Mouse (Mus musculus) limb, embryonic 14.5 days (tissue): ENCODE measurements around the gene Lrrc38. TPM values are rescaled to one million over a fixed set of nuclear protein-coding genes. Genes with fewer than 3 reads are reported as not detected.
A peak's percentile ranks its signal among the peaks of the same experiment; 100 is the strongest.

Experiments
- ATAC-seq: fragments of 200-750 bp; cut with Nextera tagmentation; 2 replicates; pipeline ENCODE4 v1.8.0; 2017; ENCODE audit warnings: low read depth, moderate number of reproducible peaks, moderate TSS enrichment; ENCODE audit not compliant: low FRiP score
- DNase-seq: peaks from one replicate; pipeline ENCODE4 v3.0.0-alpha.2; 2015; ENCODE audit warnings: low spot score
- H3K27ac ChIP-seq: fragments of 300-500 bp; sonication (generic); replicated peaks from 2 replicates; pipeline ENCODE4 v1.5.1; 2014; ENCODE audit warnings: low read depth, mild to moderate bottlenecking, low read length, moderate library complexity, mixed read lengths
- H3K27me3 ChIP-seq: fragments of 300-500 bp; sonication (generic); 2 replicates; pipeline ENCODE4 v1.6.1; 2014; ENCODE audit warnings: low read length, mixed read lengths; ENCODE audit not compliant: control insufficient read depth, insufficient read depth
- H3K36me3 ChIP-seq: fragments of 300-500 bp; sonication (generic); 2 replicates; pipeline ENCODE4 v1.6.1; 2014; ENCODE audit warnings: mild to moderate bottlenecking, low read length, moderate library complexity, mixed read lengths; ENCODE audit not compliant: control insufficient read depth, insufficient read depth
- H3K4me1 ChIP-seq: fragments of 300-500 bp; sonication (generic); 2 replicates; pipeline ENCODE4 v1.6.1; 2014; ENCODE audit warnings: antibody characterized with exemption, low read length, mixed read lengths; ENCODE audit not compliant: control insufficient read depth, insufficient read depth
- H3K4me2 ChIP-seq: fragments of 300-500 bp; sonication (generic); replicated peaks from 2 replicates; pipeline ENCODE4 v1.6.1; 2014; ENCODE audit warnings: low read depth, mild to moderate bottlenecking, low read length, moderate library complexity; ENCODE audit not compliant: severe bottlenecking
- H3K4me3 ChIP-seq: fragments of 300-500 bp; sonication (generic); replicated peaks from 2 replicates; pipeline ENCODE4 v1.5.1; 2014; ENCODE audit warnings: low read length
- H3K9ac ChIP-seq: fragments of 300-500 bp; sonication (generic); 2 replicates; pipeline ENCODE4 v1.6.1; 2014; ENCODE audit warnings: mild to moderate bottlenecking, low read depth, low read length, moderate library complexity; ENCODE audit not compliant: severe bottlenecking
- H3K9me3 ChIP-seq: fragments of 300-500 bp; sonication (generic); 2 replicates; pipeline ENCODE4 v1.6.1; 2016; ENCODE audit warnings: low read length; ENCODE audit not compliant: control insufficient read depth
- POLR2A ChIP-seq: fragments of 200-500 bp; IDR thresholded peaks from 2 replicates; pipeline ENCODE4 v1.8.0; 2012; ENCODE audit warnings: inconsistent platforms, mild to moderate bottlenecking, moderate library complexity, borderline replicate concordance; ENCODE audit not compliant: insufficient read depth, insufficient read length; ENCODE audit errors: extremely low read depth
- WGBS: fragments of 180-500 bp; shearing (Covaris S2); extraction: QIAGEN DNeasy Blood & Tissue Kit; methylation state at CpG from one replicate; pipeline ENCODE4 v1.1.7; 2014; 5-methylcytosine and 5-hydroxymethylcytosine counted together
- polyA plus RNA-seq, 2 experiments: library from polyadenylated mRNA; depleted of rRNA in 1 of 2; stranded (reverse) in 1 of 2; unstranded in 1 of 2; fragments of >200 nt; fragmentation: Nextera tagmentation in 1 of 2; extraction: Ambion mirVana in 1 of 2; gene quantifications; 2 replicates each; pipeline versions ENCODE4 v1.2.1 to v1.2.3; 2012 to 2014

The Lrrc38 gene
- polyA plus RNA-seq, 2 experiments = 1.2 to 1.8 TPM

DNA sequence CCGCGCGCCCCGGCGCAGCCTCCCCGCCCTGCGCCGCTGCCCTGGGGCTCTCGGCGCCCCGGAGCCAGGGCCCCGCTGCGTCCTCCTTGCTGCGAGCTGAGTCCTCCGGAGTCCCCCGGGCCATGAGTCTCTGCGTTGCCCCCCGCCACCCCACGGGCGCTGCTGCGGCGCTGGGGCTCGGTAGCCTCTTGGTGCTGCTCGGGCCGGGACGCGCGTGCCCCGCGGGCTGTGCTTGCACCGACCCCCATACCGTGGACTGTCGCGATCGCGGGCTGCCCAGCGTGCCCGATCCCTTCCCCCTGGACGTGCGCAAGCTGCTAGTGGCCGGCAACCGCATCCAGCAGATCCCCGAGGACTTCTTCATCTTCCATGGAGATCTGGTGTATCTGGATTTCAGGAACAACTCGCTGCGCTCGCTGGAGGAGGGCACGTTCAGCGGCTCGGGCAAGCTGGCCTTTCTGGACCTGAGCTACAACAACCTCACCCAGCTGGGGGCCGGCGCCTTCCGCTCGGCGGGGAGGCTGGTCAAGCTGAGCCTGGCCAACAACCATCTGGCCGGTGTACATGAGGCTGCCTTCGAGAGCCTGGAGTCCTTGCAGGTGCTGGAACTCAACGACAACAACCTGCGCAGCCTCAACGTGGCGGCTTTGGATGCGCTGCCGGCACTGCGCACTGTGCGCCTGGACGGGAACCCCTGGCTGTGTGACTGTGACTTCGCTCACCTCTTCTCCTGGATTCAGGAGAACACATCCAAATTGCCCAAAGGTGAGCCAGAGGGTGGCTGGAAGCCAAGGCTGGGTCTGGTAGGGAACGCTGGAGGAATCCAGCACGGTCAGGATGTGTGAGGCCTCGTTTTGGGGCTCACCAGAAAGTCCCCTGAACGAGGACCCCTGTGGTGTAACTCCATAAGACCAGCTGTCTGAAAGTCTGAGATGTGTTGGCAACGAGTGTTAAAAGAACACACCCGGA lies 774 bp downstream of the Lrrc38 start:
- Histone ChIP-seq H3K4me3 (peak overlapping the region; percentile 52), H3K36me3 (no peaks in the 10 kb centered on the region), H3K9me3 (no peaks in the 10 kb centered on the region), H3K9ac (peak overlapping the region; percentile 56), H3K4me1 (peaks cover 11% of the 10 kb centered on the region), H3K4me2 (peak overlapping the region; percentile 99), H3K27me3 (peaks cover 35% of the 10 kb centered on the region), H3K27ac (0 out of 2 replicates have a peak overlapping the region, but pooled peaks have one; percentile 13)
- DNase-seq (no peak), ATAC-seq (no peak)
- no peak for TF ChIP-seq POLR2A
- 2% methylated on average over 61 of the region's 72 CpGs for WGBS

DNA sequence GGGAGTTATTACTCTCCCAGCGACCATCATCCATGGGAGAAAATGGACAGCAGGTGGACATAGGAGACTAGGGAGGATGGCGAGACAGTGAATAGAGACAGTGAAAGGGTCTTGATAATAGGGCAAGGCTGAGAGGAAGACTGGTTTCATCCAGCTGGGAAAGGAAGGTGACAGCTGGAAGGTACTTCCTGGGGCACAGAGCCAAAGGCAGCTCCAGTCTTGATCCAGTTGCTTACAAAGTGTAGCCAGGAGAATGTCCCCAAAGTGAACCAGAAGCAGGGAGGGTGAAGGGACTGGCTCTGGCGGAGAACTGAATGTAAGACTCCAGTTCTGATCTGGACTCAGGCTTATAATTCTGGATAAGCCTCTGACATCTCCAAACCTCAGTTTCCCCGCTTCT lies 2.7 kb downstream of the Lrrc38 start:
- Histone ChIP-seq H3K4me1 (peaks cover 11% of the 10 kb centered on the region), H3K4me2 (no peak overlapping the region), H3K9ac (no peak overlapping the region), H3K36me3 (no peaks in the 10 kb centered on the region), H3K27me3 (peaks cover 35% of the 10 kb centered on the region), H3K27ac (no peak overlapping the region), H3K9me3 (no peaks in the 10 kb centered on the region), H3K4me3 (no peak overlapping the region)
- ATAC-seq = no peak
- WGBS = 73% methylated on average over 4 of the region's 4 CpGs
- TF ChIP-seq POLR2A = no peak
- DNase-seq = no peak

DNA sequence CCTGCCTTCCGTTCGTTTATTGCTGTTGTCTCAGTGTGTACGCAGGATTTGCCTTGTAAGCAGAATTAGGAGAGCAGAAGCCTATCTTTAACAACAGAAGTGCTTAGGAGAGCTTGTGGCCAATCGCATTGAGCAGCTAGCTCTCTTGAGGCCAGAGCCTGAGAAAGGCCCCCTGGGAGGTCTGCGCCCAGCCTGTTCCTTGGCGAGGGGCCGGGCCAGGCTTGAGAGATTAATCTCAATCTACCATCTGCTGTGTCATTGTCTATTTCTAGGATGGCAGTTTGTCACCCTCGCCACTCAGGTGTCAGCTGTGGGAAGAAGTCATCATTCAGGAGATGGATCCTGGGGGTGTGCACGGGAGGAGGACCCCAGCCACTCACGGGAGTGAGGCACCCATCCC lies 12.0 kb downstream of the Lrrc38 start:
- TF ChIP-seq POLR2A = no peak
- Histone ChIP-seq H3K4me2 (no peak overlapping the region), H3K36me3 (no peaks in the 10 kb centered on the region), H3K9ac (no peak overlapping the region), H3K27me3 (no peaks in the 10 kb centered on the region), H3K9me3 (no peaks in the 10 kb centered on the region), H3K27ac (no peak overlapping the region), H3K4me1 (no peaks in the 10 kb centered on the region), H3K4me3 (no peak overlapping the region)
- ATAC-seq (no peak), DNase-seq (no peak)
- WGBS = 69% methylated on average over 10 of the region's 10 CpGs

DNA sequence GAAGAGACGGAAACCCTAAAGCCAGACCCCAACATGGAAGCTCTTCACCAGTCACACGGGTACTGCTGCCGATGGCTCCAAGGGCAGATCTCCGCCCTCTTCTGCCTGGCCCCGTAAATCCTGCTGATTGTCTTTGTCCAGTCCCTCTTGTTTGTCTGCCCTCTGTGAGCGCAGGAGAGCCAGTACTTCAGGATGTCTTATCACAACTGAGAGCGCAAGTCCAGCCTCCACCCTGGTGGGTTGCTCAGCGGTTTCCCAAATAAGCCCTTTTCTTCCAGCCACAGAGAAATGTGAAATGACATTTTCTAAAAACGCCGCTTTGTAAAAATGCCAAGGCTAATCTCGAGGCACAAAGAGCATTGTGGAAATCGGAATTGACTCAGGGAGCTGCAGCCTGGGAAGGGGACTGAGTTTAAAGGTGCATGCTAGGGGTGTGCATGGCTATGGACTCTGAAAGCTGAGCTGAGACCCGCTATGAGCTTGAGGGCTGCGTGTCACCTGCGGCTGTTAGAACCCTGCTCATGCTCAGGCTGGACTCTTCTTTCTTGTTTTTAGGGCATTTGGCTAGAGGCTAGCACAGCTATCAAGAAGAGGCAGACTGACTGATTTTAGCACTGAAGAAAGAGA lies 17.0 kb downstream of the Lrrc38 start:
- Histone ChIP-seq H3K27ac (no peak overlapping the region), H3K9me3 (no peaks in the 10 kb centered on the region), H3K36me3 (no peaks in the 10 kb centered on the region), H3K4me3 (no peak overlapping the region), H3K4me2 (no peak overlapping the region), H3K9ac (no peak overlapping the region), H3K4me1 (no peaks in the 10 kb centered on the region), H3K27me3 (no peaks in the 10 kb centered on the region)
- no peak for DNase-seq
- TF ChIP-seq POLR2A = no peak
- no peak for ATAC-seq
- WGBS = 62% methylated on average over 15 of the region's 15 CpGs

DNA sequence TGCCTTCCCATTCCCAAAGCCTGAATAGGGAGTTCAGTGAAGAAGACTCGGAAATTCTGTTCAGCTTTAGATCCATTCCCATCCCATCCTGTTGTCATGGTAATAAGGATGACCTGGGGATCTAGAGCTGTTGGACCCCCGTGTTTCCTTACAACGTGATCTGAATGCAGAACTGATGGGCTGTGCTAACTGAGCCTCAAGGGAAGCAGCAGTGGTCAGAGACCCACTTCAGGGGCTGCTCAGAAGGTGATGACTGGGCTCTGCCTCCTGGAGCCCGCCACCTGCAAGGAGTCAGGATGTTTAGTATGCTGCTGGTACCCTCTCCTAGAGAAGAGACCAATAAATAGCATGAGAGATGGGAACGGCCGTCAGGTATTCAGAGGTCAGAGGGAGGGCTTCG lies 29.9 kb downstream of the Lrrc38 start:
- Histone ChIP-seq H3K27ac (no peak overlapping the region), H3K4me3 (no peak overlapping the region), H3K9me3 (no peaks in the 10 kb centered on the region), H3K4me2 (no peak overlapping the region), H3K9ac (no peak overlapping the region), H3K4me1 (no peaks in the 10 kb centered on the region), H3K36me3 (no peaks in the 10 kb centered on the region), H3K27me3 (no peaks in the 10 kb centered on the region)
- no peak for TF ChIP-seq POLR2A
- DNase-seq (no peak), ATAC-seq (no peak)
- 42% methylated on average over 7 of the region's 7 CpGs for WGBS
